Mouse (Mus musculus) heart, embryonic 11.5 days (tissue): ENCODE data around the gene Zfp169. TPM values are rescaled to one million over a fixed set of nuclear protein-coding genes. Genes with fewer than 3 reads are reported as not detected.

Experiments
- ATAC-seq: fragments of 200-750 bp; cut with Nextera tagmentation; replicated peaks from 2 replicates; pipeline ENCODE4 v1.8.0; 2017; ENCODE audit warnings: moderate library complexity; ENCODE audit not compliant: insufficient number of reproducible peaks, low FRiP score, low TSS enrichment
- H3K27ac ChIP-seq: fragments of 300-500 bp; sonication (generic); 2 replicates; pipeline ENCODE4 v1.5.1; 2014; ENCODE audit warnings: mild to moderate bottlenecking, low read depth, low read length
- H3K27me3 ChIP-seq: fragments of 300-500 bp; sonication (generic); 2 replicates; pipeline ENCODE4 v1.6.1; 2014; ENCODE audit warnings: mild to moderate bottlenecking, low read length, mixed read lengths; ENCODE audit not compliant: control insufficient read depth, insufficient read depth
- H3K36me3 ChIP-seq: fragments of 300-500 bp; sonication (generic); 2 replicates; pipeline ENCODE4 v1.6.1; 2014; ENCODE audit warnings: mild to moderate bottlenecking, low read length, moderate library complexity, mixed read lengths; ENCODE audit not compliant: control insufficient read depth, insufficient read depth
- H3K4me1 ChIP-seq: fragments of 300-500 bp; sonication (generic); 2 replicates; pipeline ENCODE4 v1.6.1; 2014; ENCODE audit warnings: low read length; ENCODE audit not compliant: control insufficient read depth, insufficient read depth
- H3K4me2 ChIP-seq: fragments of 300-500 bp; sonication (generic); 2 replicates; pipeline ENCODE4 v1.6.1; 2014; ENCODE audit warnings: mild to moderate bottlenecking, moderate library complexity
- H3K4me3 ChIP-seq: fragments of 300-500 bp; sonication (generic); 2 replicates; pipeline ENCODE4 v1.5.1; 2014; ENCODE audit warnings: low read depth, low read length
- H3K9ac ChIP-seq: fragments of 300-500 bp; sonication (generic); 2 replicates; pipeline ENCODE4 v1.6.1; 2014; ENCODE audit warnings: mild to moderate bottlenecking, low read depth, low read length, moderate library complexity
- H3K9me3 ChIP-seq: fragments of 300-500 bp; sonication (generic); replicated peaks from 2 replicates; pipeline ENCODE4 v1.6.1; 2016; ENCODE audit warnings: low read length; ENCODE audit not compliant: control insufficient read depth
- WGBS: fragments of 180-500 bp; shearing (Covaris S2); extraction: QIAGEN DNeasy Blood & Tissue Kit; methylation state at CpG from one replicate; pipeline ENCODE4 v1.1.7; 2014; ENCODE audit not compliant: insufficient replicate concordance; 5-methylcytosine and 5-hydroxymethylcytosine counted together
- polyA plus RNA-seq: library from polyadenylated mRNA; unstranded; fragments of >200 nt; fragmentation: Nextera tagmentation; extraction: Ambion mirVana; gene quantifications from 2 replicates; pipeline ENCODE4 v1.2.1, GENCODE M21; 2014

Zfp169 gene
- polyA plus RNA-seq, 1 experiment from 2014 or later, result 5.2 TPM

GRCm38 (mm10) chr13:48547623-48548022 lies 34.4 kb upstream of the Zfp169 start:
- no peak for ATAC-seq
- no peaks in the 10 kb centered on the region for H3K27me3 ChIP-seq
- H3K36me3 ChIP-seq, result no peaks in the 10 kb centered on the region
- no peak overlapping the region for H3K9ac ChIP-seq
- no peak overlapping the region for H3K27ac ChIP-seq
- H3K4me3 ChIP-seq, result no peak overlapping the region
- no peaks in the 10 kb centered on the region for H3K9me3 ChIP-seq
- peaks cover 20% of the 10 kb centered on the region for H3K4me1 ChIP-seq
- no peak overlapping the region for H3K4me2 ChIP-seq
- WGBS, result 91% methylated on average over 6 of the region's 6 CpGs

- Histone ChIP-seq H3K36me3 (no peaks in the 10 kb centered on the region), H3K27me3 (no peaks in the 10 kb centered on the region), H3K4me1 (peaks cover 14% of the 10 kb centered on the region), H3K9ac (peak overlapping the region; percentile 99), H3K27ac (peak overlapping the region; percentile 99), H3K4me2 (peak overlapping the region; percentile 58), H3K4me3 (peak overlapping the region; percentile 93), H3K9me3 (no peaks in the 10 kb centered on the region)
- WGBS, result under 1% methylated on average over 64 of the region's 72 CpGs
- ATAC-seq, result peak; percentile 97
Measured at GRCm38 (mm10) chr13:48546330-48546917, 33.2 kb upstream of the Zfp169 start.

DNA sequence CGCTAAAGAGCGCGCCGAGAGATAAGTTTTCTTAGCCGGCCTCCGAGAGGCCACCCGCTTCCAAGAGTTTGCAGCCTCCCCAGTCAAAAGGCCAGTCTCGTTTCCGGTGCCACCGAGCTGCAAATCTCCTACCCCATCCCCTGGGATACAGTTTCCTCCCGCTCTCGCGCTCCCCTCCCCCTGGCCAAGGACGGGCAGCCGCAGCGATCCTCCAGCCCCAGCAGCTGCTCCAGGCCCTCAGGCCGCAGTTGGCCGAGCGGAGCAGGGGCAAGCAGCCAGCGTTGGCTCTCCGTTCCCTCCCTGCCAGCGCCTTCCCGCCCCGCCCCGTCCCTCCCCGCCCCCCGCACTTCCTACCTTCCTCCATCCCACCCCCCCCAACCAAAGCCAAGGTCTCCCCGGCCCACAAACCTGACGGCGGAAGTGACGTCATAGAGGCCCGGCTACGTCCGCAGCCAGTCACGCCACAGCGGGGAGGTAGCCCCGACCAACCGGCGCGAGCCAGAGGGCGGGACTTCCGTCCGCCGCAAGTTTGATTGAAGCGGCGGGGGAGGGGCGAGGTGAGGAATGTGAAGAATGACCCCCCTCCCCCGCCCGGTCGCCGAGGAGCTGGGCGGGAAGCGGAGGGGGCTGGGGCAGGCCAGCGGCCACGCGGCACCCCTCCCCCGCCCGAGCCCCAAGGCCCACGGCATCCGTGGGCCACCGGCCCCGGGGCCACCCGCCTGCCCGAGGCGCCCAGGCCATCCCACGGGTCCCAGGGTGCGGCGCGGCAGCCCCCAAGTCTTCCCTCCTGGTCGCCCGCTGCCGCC lies 32.4 kb upstream of the Zfp169 start:
- peak; percentile 91 for ATAC-seq
- no peaks in the 10 kb centered on the region for H3K27me3 ChIP-seq
- H3K9ac ChIP-seq, result peak overlapping the region; percentile 99
- no peaks in the 10 kb centered on the region for H3K9me3 ChIP-seq
- H3K36me3 ChIP-seq, result no peaks in the 10 kb centered on the region
- peak overlapping the region; percentile 64 for H3K4me2 ChIP-seq
- peaks cover 19% of the 10 kb centered on the region for H3K4me1 ChIP-seq
- peak overlapping the region; percentile 99 for H3K27ac ChIP-seq
- under 1% methylated on average over 56 of the region's 72 CpGs for WGBS
- H3K4me3 ChIP-seq, result peak overlapping the region; percentile 93

GRCm38 (mm10) chr13:48544867-48545266 lies 31.6 kb upstream of the Zfp169 start:
- peak overlapping the region; percentile 99 for H3K27ac ChIP-seq

GRCm38 (mm10) chr13:48544391-48544790 lies 31.1 kb upstream of the Zfp169 start:
- no peaks in the 10 kb centered on the region for H3K27me3 ChIP-seq
- no peak overlapping the region for H3K27ac ChIP-seq
- no peak for ATAC-seq
- no peaks in the 10 kb centered on the region for H3K36me3 ChIP-seq
- H3K4me3 ChIP-seq, result peak overlapping the region; percentile 93
- peaks cover 22% of the 10 kb centered on the region for H3K4me1 ChIP-seq
- H3K9ac ChIP-seq, result no peak overlapping the region
- no peaks in the 10 kb centered on the region for H3K9me3 ChIP-seq
- H3K4me2 ChIP-seq, result peak overlapping the region; percentile 64

More at GRCm38 (mm10) chr13:48544867-48545266, 31.6 kb upstream of the Zfp169 start:
- Histone ChIP-seq H3K4me1 (peaks cover 23% of the 10 kb centered on the region), H3K4me3 (peak overlapping the region; percentile 93), H3K4me2 (peak overlapping the region; percentile 64), H3K27me3 (no peaks in the 10 kb centered on the region), H3K36me3 (no peaks in the 10 kb centered on the region), H3K9ac (peak overlapping the region; percentile 86; the same call in 1 of the 2 replicates), H3K9me3 (no peaks in the 10 kb centered on the region)
- 31% methylated on average over 4 of the region's 4 CpGs for WGBS
- ATAC-seq, result no peak

DNA sequence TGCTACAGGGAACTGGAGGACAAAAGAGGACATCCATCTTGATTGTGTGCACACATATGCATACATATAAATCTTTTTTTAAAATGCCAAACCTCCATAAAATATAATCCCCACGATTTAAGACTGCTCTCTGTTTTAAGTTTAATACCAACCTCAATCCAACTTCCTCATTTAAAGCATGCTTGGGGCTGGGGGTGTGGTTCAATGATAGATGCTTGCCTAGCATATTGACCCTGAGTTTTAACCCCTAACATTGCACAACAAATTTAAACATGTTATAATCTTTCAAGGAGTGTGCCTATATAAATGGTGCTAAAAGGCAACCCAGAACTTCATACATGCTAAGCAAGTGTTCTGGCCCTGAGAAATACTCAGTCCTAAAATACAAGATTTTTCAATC lies 27.2 kb upstream of the Zfp169 start:
- Histone ChIP-seq H3K36me3 (no peaks in the 10 kb centered on the region), H3K27ac (no peak overlapping the region), H3K9ac (no peak overlapping the region), H3K27me3 (no peaks in the 10 kb centered on the region), H3K4me3 (no peak overlapping the region), H3K4me1 (peaks cover 27% of the 10 kb centered on the region), H3K9me3 (no peaks in the 10 kb centered on the region), H3K4me2 (peak overlapping the region; percentile 12; the same call in 1 of the 2 replicates)
- ATAC-seq, result no peak
- 71% methylated on average over 1 of the region's 1 CpGs for WGBS

DNA sequence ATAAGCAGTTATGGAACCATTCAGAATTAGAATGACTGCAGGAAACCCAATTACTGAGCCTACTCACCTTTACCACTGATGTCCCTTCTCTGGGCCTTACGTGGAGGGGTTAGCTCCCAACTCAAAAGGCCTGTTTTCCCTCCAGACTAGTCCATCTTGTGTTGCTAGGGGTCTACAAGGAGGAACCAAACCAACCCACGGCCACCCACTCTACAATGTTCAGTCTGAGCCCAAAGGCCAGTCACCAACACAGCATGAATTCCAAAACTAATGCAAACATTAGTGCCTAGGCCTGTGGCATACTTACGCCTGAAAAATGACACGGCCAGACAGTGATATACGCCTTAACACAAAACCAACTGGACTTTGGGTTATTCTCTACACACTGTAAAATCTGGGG lies 20.2 kb upstream of the Zfp169 start:
- ATAC-seq, result no peak
- Histone ChIP-seq H3K9me3 (no peaks in the 10 kb centered on the region), H3K4me2 (no peak overlapping the region), H3K27ac (no peak overlapping the region), H3K27me3 (no peaks in the 10 kb centered on the region), H3K4me3 (no peak overlapping the region), H3K9ac (no peak overlapping the region), H3K4me1 (no peaks in the 10 kb centered on the region), H3K36me3 (no peaks in the 10 kb centered on the region)
- 86% methylated on average over 5 of the region's 5 CpGs for WGBS

- H3K36me3 ChIP-seq, result no peaks in the 10 kb centered on the region
- no peak overlapping the region for H3K4me3 ChIP-seq
- H3K4me2 ChIP-seq, result no peak overlapping the region
- ATAC-seq, result no peak
- no peaks in the 10 kb centered on the region for H3K27me3 ChIP-seq
- no peak overlapping the region for H3K9ac ChIP-seq
- H3K27ac ChIP-seq, result no peak overlapping the region
- WGBS, result 76% methylated on average over 2 of the region's 2 CpGs
- H3K4me1 ChIP-seq, result no peaks in the 10 kb centered on the region
- H3K9me3 ChIP-seq, result no peaks in the 10 kb centered on the region
Measured at GRCm38 (mm10) chr13:48531448-48531847, 18.2 kb upstream of the Zfp169 start.
